Mouse (Mus musculus) myocyte (in vitro differentiated cells): ENCODE results near the gene Gdpd5. TPM values are rescaled to one million over a fixed set of nuclear protein-coding genes. Genes with fewer than 3 reads are reported as not detected.
A peak's percentile ranks its signal among the peaks of the same experiment; 100 is the strongest.

Experiments used
- H3K27me3 ChIP-seq: one replicate; pipeline ENCODE4 v1.6.1; 2011; ENCODE audit not compliant: control insufficient read depth, insufficient read depth, insufficient read length
- H3K36me3 ChIP-seq: one replicate; pipeline ENCODE4 v1.6.1; 2011; ENCODE audit not compliant: control insufficient read depth, insufficient read depth
- H3K4me2 ChIP-seq: one replicate; pipeline ENCODE4 v1.6.1; 2011; ENCODE audit warnings: low read depth, control low read depth
- H3K4me3 ChIP-seq: one replicate; pipeline ENCODE4 v1.5.1; 2011; ENCODE audit warnings: mild to moderate bottlenecking, control low read depth, moderate library complexity
- H3K79me2 ChIP-seq: one replicate; pipeline ENCODE4 v1.6.1; 2011; ENCODE audit not compliant: control insufficient read depth, insufficient read depth
- H3ac ChIP-seq: one replicate; pipeline ENCODE4 v1.6.1; 2011; ENCODE audit not compliant: control insufficient read depth, insufficient read length
- CEBPB ChIP-seq: IDR thresholded peaks from 2 replicates; pipeline ENCODE4 v1.6.1; 2011; ENCODE audit warnings: mild to moderate bottlenecking, moderate library complexity; ENCODE audit not compliant: poor library complexity, insufficient read depth, severe bottlenecking
- E2F4 ChIP-seq: IDR thresholded peaks from one replicate; pipeline ENCODE4 v1.6.1; 2011; ENCODE audit warnings: mild to moderate bottlenecking, control low read depth, moderate library complexity; ENCODE audit not compliant: insufficient read depth
- MAX ChIP-seq: IDR thresholded peaks from one replicate; pipeline ENCODE4 v1.6.1; 2011; ENCODE audit warnings: low read depth, mild to moderate bottlenecking, control low read depth
- MYOD1 ChIP-seq, 3 experiments: IDR thresholded peaks; one replicate each; pipeline ENCODE4 v1.6.1; 2011; ENCODE audit warnings: control low read depth in 2 of 3, low read depth in 2 of 3, mild to moderate bottlenecking in 2 of 3, moderate library complexity in 1 of 3; ENCODE audit not compliant: insufficient read length in 2 of 3, control insufficient read depth in 1 of 3
- MYOG ChIP-seq, 3 experiments: IDR thresholded peaks; one replicate each; pipeline ENCODE4 v1.6.1; 2011; ENCODE audit warnings: control low read depth in 2 of 3, low read depth in 2 of 3, mild to moderate bottlenecking in 2 of 3; ENCODE audit not compliant: insufficient read length in 2 of 3, control insufficient read depth in 1 of 3, insufficient read depth in 1 of 3
- POLR2A ChIP-seq: IDR thresholded peaks from one replicate; pipeline ENCODE4 v1.6.1; 2011; ENCODE audit warnings: low read depth, mild to moderate bottlenecking, control low read depth, moderate library complexity; ENCODE audit not compliant: insufficient read length
- POLR2AphosphoS2 ChIP-seq: IDR thresholded peaks from one replicate; pipeline ENCODE4 v1.6.1; 2011; ENCODE audit warnings: low read depth, control low read depth; ENCODE audit not compliant: insufficient read length
- REST ChIP-seq: IDR thresholded peaks from one replicate; pipeline ENCODE4 v1.6.1; 2011; ENCODE audit warnings: mild to moderate bottlenecking, control low read depth, moderate library complexity; ENCODE audit not compliant: insufficient read depth, insufficient read length
- SRF ChIP-seq: IDR thresholded peaks from one replicate; pipeline ENCODE4 v1.6.1; 2011; ENCODE audit warnings: low read depth; ENCODE audit not compliant: control insufficient read depth, insufficient read length
- TCF12 ChIP-seq: IDR thresholded peaks from one replicate; pipeline ENCODE4 v1.6.1; 2011; ENCODE audit warnings: mild to moderate bottlenecking, control low read depth; ENCODE audit not compliant: poor library complexity, insufficient read depth, severe bottlenecking
- USF1 ChIP-seq: IDR thresholded peaks from one replicate; pipeline ENCODE4 v1.6.1; 2011; ENCODE audit warnings: low read depth, mild to moderate bottlenecking, control low read depth, moderate library complexity
- polyA plus RNA-seq: library from polyadenylated mRNA; unstranded; fragments of >200 nt; fragmentation: generic; extraction: Trizol; gene quantifications from one replicate; pipeline ENCODE4 v1.2.1, GENCODE M21; 2012; ENCODE audit warnings: missing spikeins

Gene Gdpd5
- polyA plus RNA-seq = 9.5 TPM

GRCm38 (mm10) chr7:99381214-99382087 is at the start of gene Gdpd5:
Gene Gdpd5 (plus strand): TSS chr7:99381414.
- Histone ChIP-seq H3K79me2 (peaks cover 3% of the 10 kb centered on the region), H3K36me3 (no peaks in the 10 kb centered on the region), H3ac (peak within 1 kb of the TSS; percentile 42), H3K4me3 (peak within 1 kb of the TSS; percentile 46), H3K27me3 (no peaks in the 10 kb centered on the region), H3K4me2 (peak within 1 kb of the TSS; percentile 97)
- TF ChIP-seq MAX (no peak), MYOD1 (IDR thresholded peaks at IDR 0.05; ENCODE audit: control insufficient read depth in 1 of 3, insufficient read length in 2 of 3, low read depth in 2 of 3) (peak in 1 of 3 experiments; percentile 14)

DNA sequence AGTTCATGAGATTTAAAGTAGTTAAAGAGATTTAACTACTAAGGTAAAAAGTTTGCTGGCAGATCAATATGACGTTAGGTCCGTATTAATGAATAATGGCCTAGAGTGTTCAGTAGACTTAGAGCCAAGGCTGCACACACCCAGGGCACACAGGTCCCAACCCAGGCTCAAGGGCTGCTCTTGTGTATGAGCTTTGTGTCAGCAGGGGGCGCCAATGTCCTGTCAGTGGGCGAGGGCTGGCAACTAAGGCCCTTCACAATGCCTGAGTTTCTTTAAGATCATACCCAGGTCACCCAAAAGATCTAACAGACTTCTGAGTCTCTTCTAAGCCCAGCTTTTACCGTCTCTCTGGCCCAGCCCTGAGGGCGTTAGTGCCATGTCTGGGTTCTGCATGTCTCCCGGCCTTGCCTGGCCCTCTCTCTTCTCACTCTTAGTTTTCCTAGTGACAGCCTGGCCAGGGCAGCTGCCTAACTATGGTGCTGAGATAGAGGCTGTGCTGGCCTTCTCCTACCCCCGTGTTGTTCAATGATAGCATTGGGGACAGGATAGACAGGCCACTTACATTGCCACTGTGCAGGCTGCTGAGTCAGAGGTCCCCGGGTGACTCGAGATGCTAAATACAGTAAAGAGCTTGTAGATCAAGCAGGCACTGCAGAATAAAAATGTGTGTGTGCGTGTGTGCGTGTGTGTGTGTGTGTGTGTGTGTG is 48.3 kb upstream of the Gdpd5 start:
- no peaks in the 10 kb centered on the region for H3K36me3 ChIP-seq
- no peak overlapping the region for H3K4me3 ChIP-seq
- no peak overlapping the region for H3ac ChIP-seq
- no peak for TF ChIP-seq POLR2AphosphoS2
- TF ChIP-seq SRF = no peak
- H3K27me3 ChIP-seq = no peaks in the 10 kb centered on the region
- H3K79me2 ChIP-seq = no peaks in the 10 kb centered on the region
- no peak overlapping the region for H3K4me2 ChIP-seq

- Histone ChIP-seq H3K36me3 (peaks cover 28% of the 10 kb centered on the region), H3K27me3 (no peaks in the 10 kb centered on the region), H3ac (no peak overlapping the region), H3K4me3 (no peak overlapping the region), H3K4me2 (no peak overlapping the region), H3K79me2 (no peaks in the 10 kb centered on the region)
- TF ChIP-seq POLR2A = peak; percentile 61
- TF ChIP-seq USF1 = no peak
- TF ChIP-seq MYOD1 (IDR thresholded peaks at IDR 0.05; ENCODE audit: control insufficient read depth in 1 of 3, insufficient read length in 2 of 3, low read depth in 2 of 3) = no peak
- peak; percentile 96 for TF ChIP-seq POLR2AphosphoS2
Measured at GRCm38 (mm10) chr7:99340736-99341135, 40.5 kb upstream of the Gdpd5 start.

- Histone ChIP-seq H3ac (no peak overlapping the region), H3K4me2 (no peak overlapping the region), H3K27me3 (no peaks in the 10 kb centered on the region), H3K79me2 (peaks cover 13% of the 10 kb centered on the region), H3K36me3 (peaks cover 55% of the 10 kb centered on the region), H3K4me3 (no peak overlapping the region)
- TF ChIP-seq POLR2A (peak; percentile 44), POLR2AphosphoS2 (peak; percentile 96), MYOG (IDR thresholded peaks at IDR 0.05; ENCODE audit: control insufficient read depth in 1 of 3, insufficient read depth in 1 of 3, insufficient read length in 2 of 3, low read depth in 2 of 3) (no peak)
Measured at GRCm38 (mm10) chr7:99343577-99343976, 37.6 kb upstream of the Gdpd5 start.

- Histone ChIP-seq H3K4me2 (peak overlapping the region; percentile 38), H3K4me3 (no peak overlapping the region), H3ac (no peak overlapping the region), H3K36me3 (peaks cover 71% of the 10 kb centered on the region), H3K27me3 (no peaks in the 10 kb centered on the region), H3K79me2 (peaks cover 50% of the 10 kb centered on the region)
- peak; percentile 51 for TF ChIP-seq POLR2A
- no peak for TF ChIP-seq REST
- TF ChIP-seq POLR2AphosphoS2 = peak; percentile 80
Measured at GRCm38 (mm10) chr7:99347268-99347667, 33.9 kb upstream of the Gdpd5 start.

DNA sequence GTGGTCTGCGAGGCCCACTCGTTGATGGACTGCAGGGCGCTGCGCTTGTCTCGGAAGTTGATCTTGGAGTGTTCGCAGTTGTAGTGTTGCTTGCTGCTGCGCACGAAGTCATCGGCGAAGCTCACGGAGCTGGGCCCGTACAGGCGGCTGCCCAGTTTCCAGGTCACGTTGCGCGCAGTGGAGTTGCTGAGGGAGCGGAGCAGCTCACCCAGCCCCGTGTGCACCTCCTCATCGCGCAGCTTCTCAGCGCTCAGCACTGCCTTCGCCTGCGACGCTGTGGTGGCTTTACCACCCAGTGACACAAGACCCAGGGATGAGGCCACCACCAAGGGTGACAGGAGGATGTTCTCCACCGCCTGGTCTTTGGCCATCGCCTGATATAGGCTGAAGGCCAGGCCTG is 32.3 kb upstream of the Gdpd5 start:
- Histone ChIP-seq H3K79me2 (peaks cover 57% of the 10 kb centered on the region), H3K4me3 (peak overlapping the region; percentile 100), H3ac (peak overlapping the region; percentile 23), H3K36me3 (peaks cover 61% of the 10 kb centered on the region), H3K27me3 (no peaks in the 10 kb centered on the region), H3K4me2 (peak overlapping the region; percentile 96)
- TF ChIP-seq CEBPB (no peak), POLR2A (peak; percentile 74), E2F4 (no peak), USF1 (no peak), MYOG (IDR thresholded peaks at IDR 0.05; ENCODE audit: control insufficient read depth in 1 of 3, insufficient read depth in 1 of 3, insufficient read length in 2 of 3, low read depth in 2 of 3) (no peak), MAX (no peak), TCF12 (no peak), REST (no peak)
